Mouse (Mus musculus): ENCODE data around the gene Slc30a10. TPM values are rescaled to one million over a fixed set of nuclear protein-coding genes. Genes with fewer than 3 reads are reported as not detected.

Slc30a10 gene
- polyA plus RNA-seq, 1 experiment from 2014 or later, result 2.2 TPM

GRCm38 (mm10) chr1:185431998-185432317 lies 22.7 kb upstream of the Slc30a10 start:
- H3K9ac ChIP-seq (ENCODE audit: low read length), result no peak overlapping the region
- no peaks in the 10 kb centered on the region for H3K9me3 ChIP-seq (ENCODE audit: control insufficient read depth, low read length)
- H3K4me1 ChIP-seq (ENCODE audit: control insufficient read depth, insufficient read depth, low read length), result no peaks in the 10 kb centered on the region
- ATAC-seq (ENCODE audit: low FRiP score), result no peak
- peaks cover 6% of the 10 kb centered on the region; the same call in 1 of the 2 replicates for H3K36me3 ChIP-seq (ENCODE audit: control insufficient read depth, insufficient read depth, low read length)
- DNase-seq (ENCODE audit: low spot score, missing footprints), result no peak
- WGBS, result 87% methylated on average over 13 of the region's 13 CpGs
- no peak overlapping the region for H3K4me2 ChIP-seq
- no peaks in the 10 kb centered on the region for H3K27me3 ChIP-seq (ENCODE audit: control insufficient read depth, insufficient read depth, low read length)
- no peak overlapping the region for H3K27ac ChIP-seq (ENCODE audit: low read depth, low read length)
- no peak overlapping the region for H3K4me3 ChIP-seq (ENCODE audit: low read depth, low read length)

GRCm38 (mm10) chr1:185433112-185433511 lies 21.5 kb upstream of the Slc30a10 start:
- no peak for DNase-seq (ENCODE audit: low spot score, missing footprints)
- Histone ChIP-seq H3K27me3 (ENCODE audit: control insufficient read depth, insufficient read depth, low read length) (no peaks in the 10 kb centered on the region), H3K9ac (ENCODE audit: low read length) (no peak overlapping the region), H3K27ac (ENCODE audit: low read depth, low read length) (no peak overlapping the region), H3K4me2 (no peak overlapping the region), H3K9me3 (ENCODE audit: control insufficient read depth, low read length) (no peaks in the 10 kb centered on the region), H3K4me1 (ENCODE audit: control insufficient read depth, insufficient read depth, low read length) (no peaks in the 10 kb centered on the region), H3K4me3 (ENCODE audit: low read depth, low read length) (no peak overlapping the region), H3K36me3 (ENCODE audit: control insufficient read depth, insufficient read depth, low read length) (peaks cover 4% of the 10 kb centered on the region; the same call in 1 of the 2 replicates)
- 88% methylated on average over 6 of the region's 6 CpGs for WGBS
- no peak for ATAC-seq (ENCODE audit: low FRiP score)

DNA sequence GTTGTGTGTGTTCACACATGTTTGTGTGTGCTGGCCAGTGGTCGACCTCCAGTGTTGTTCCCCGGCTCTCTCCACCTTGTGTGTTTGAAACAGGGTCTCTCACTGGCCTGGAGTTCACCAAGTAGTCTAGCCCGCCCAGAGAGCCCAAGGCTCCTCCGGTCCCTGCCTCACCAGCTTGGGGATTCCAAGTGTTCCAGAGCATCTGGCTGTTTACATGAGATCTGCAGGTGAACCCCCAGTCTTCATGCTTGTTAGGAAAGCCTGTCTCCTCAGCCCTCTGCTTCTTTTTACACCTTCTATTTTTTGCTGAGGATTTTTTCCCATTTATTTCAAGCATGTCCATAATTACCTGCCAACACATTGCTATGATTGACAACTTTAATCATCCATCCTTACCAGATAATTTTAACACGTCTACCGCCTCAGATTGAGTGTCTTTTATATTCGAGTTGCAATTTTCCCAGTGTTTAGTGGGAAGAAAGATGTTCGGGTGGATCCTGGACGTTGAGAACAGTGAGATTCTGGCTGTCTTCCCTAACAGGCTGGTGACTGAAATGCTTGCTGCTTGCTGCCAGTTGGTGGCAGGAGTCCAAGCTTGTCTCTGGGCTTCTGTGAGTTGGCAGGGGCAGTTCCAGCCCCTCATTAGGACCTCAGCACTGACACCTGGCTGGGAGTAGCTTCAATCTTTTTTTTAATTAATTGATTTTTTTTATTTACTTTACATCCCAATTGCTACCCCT lies 15.6 kb upstream of the Slc30a10 start:
- Histone ChIP-seq H3K4me2 (no peak overlapping the region), H3K4me3 (ENCODE audit: low read depth, low read length) (no peak overlapping the region), H3K36me3 (ENCODE audit: control insufficient read depth, insufficient read depth, low read length) (no peaks in the 10 kb centered on the region), H3K9me3 (ENCODE audit: control insufficient read depth, low read length) (no peaks in the 10 kb centered on the region), H3K9ac (ENCODE audit: low read length) (no peak overlapping the region), H3K27ac (ENCODE audit: low read depth, low read length) (no peak overlapping the region), H3K4me1 (ENCODE audit: control insufficient read depth, insufficient read depth, low read length) (no peaks in the 10 kb centered on the region), H3K27me3 (ENCODE audit: control insufficient read depth, insufficient read depth, low read length) (no peaks in the 10 kb centered on the region)
- WGBS, result 72% methylated on average over 9 of the region's 9 CpGs
- DNase-seq (ENCODE audit: low spot score, missing footprints), result no peak
- no peak for ATAC-seq (ENCODE audit: low FRiP score)

GRCm38 (mm10) chr1:185441703-185442472 lies 12.8 kb upstream of the Slc30a10 start:
- no peak for ATAC-seq (ENCODE audit: low FRiP score)
- H3K27ac ChIP-seq (ENCODE audit: low read depth, low read length), result no peak overlapping the region

GRCm38 (mm10) chr1:185448936-185449335 lies 5.7 kb upstream of the Slc30a10 start:
- no peaks in the 10 kb centered on the region for H3K9me3 ChIP-seq (ENCODE audit: control insufficient read depth, low read length)
- no peaks in the 10 kb centered on the region for H3K27me3 ChIP-seq (ENCODE audit: control insufficient read depth, insufficient read depth, low read length)
- WGBS, result 87% methylated on average over 7 of the region's 7 CpGs
- no peaks in the 10 kb centered on the region for H3K4me1 ChIP-seq (ENCODE audit: control insufficient read depth, insufficient read depth, low read length)
- ATAC-seq (ENCODE audit: low FRiP score), result no peak
- no peak overlapping the region for H3K9ac ChIP-seq (ENCODE audit: low read length)
- no peak overlapping the region for H3K4me2 ChIP-seq
- H3K36me3 ChIP-seq (ENCODE audit: control insufficient read depth, insufficient read depth, low read length), result no peaks in the 10 kb centered on the region
- H3K27ac ChIP-seq (ENCODE audit: low read depth, low read length), result no peak overlapping the region
- no peak overlapping the region for H3K4me3 ChIP-seq (ENCODE audit: low read depth, low read length)
- no peak for DNase-seq (ENCODE audit: low spot score, missing footprints)

More at GRCm38 (mm10) chr1:185441703-185442472, 12.8 kb upstream of the Slc30a10 start:
- Histone ChIP-seq H3K4me1 (ENCODE audit: control insufficient read depth, insufficient read depth, low read length) (no peaks in the 10 kb centered on the region), H3K9me3 (ENCODE audit: control insufficient read depth, low read length) (no peaks in the 10 kb centered on the region), H3K4me2 (no peak overlapping the region), H3K36me3 (ENCODE audit: control insufficient read depth, insufficient read depth, low read length) (no peaks in the 10 kb centered on the region), H3K4me3 (ENCODE audit: low read depth, low read length) (no peak overlapping the region), H3K9ac (ENCODE audit: low read length) (no peak overlapping the region), H3K27me3 (ENCODE audit: control insufficient read depth, insufficient read depth, low read length) (no peaks in the 10 kb centered on the region)
- DNase-seq (ENCODE audit: low spot score, missing footprints), result no peak
- WGBS, result 68% methylated on average over 18 of the region's 18 CpGs

DNA sequence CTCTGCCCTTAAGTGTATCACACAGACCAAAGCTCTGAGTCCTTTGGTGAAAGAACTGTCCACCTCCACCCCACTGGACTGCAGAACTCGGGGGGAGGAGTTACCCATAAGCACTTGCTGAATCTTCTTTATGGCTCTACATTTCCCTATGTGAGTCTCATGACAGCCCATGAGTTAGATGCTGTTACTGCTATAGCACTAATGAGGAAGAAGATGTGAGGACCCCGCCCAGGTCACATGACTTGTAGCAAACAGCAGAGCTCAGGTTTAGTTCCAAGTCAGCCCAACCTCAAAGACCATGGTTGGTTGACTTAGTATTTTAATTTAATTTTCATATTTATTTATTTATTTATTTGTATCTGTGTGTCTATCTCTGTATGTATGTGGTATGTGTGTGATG lies 4.9 kb upstream of the Slc30a10 start:
- no peak overlapping the region for H3K4me2 ChIP-seq
- DNase-seq (ENCODE audit: low spot score, missing footprints) (no peak), ATAC-seq (ENCODE audit: low FRiP score) (no peak)
- no peak overlapping the region for H3K27ac ChIP-seq (ENCODE audit: low read depth, low read length)
- WGBS, result 84% methylated on average over 2 of the region's 2 CpGs
- H3K9me3 ChIP-seq (ENCODE audit: control insufficient read depth, low read length), result no peaks in the 10 kb centered on the region
- peaks cover 4% of the 10 kb centered on the region; the same call in 1 of the 2 replicates for H3K4me1 ChIP-seq (ENCODE audit: control insufficient read depth, insufficient read depth, low read length)
- no peak overlapping the region for H3K9ac ChIP-seq (ENCODE audit: low read length)
- no peaks in the 10 kb centered on the region for H3K36me3 ChIP-seq (ENCODE audit: control insufficient read depth, insufficient read depth, low read length)
- peaks cover 6% of the 10 kb centered on the region; the same call in 1 of the 2 replicates for H3K27me3 ChIP-seq (ENCODE audit: control insufficient read depth, insufficient read depth, low read length)
- no peak overlapping the region for H3K4me3 ChIP-seq (ENCODE audit: low read depth, low read length)

DNA sequence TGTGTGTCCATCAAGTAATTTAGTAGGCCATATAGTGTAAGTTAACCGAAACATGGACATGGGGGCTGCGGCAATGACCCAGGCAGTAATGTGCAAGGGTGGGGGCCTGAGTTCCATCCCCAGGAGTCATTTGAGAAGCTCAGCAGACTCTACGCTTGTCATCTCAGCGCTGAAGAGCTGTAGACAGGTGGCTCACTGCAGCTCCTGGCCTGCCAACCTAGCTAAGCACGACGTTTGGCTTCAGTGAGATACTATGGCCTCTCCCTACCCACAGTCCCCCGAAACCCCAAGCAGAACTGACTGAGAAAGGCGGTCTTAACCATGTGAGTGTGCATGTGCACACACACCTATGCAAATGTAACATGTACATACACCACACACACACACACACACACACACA lies 3.6 kb upstream of the Slc30a10 start:
- WGBS, result 82% methylated on average over 8 of the region's 8 CpGs
- peaks cover 17% of the 10 kb centered on the region for H3K27me3 ChIP-seq (ENCODE audit: control insufficient read depth, insufficient read depth, low read length)
- ATAC-seq (ENCODE audit: low FRiP score), result no peak

DNA sequence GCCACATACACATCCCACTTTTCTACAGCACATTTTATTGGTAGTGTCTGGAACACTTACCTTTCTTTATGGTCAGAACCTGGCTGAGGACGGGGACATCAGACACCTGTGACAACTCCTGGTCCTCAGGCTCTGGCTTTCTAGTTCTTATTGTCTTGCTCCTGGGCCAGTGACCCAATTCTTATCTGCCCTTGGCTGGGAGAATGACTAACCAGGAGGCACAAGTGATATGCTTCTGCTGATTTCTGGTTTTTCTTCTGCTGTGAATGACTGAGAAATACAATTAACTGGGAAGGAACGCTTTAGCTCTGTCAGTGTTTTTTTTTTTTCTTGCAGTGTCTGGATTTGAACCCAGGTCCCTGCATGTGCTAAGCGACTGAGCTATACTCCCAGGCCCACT lies 3.2 kb upstream of the Slc30a10 start:
- H3K9me3 ChIP-seq (ENCODE audit: control insufficient read depth, low read length), result no peaks in the 10 kb centered on the region
- H3K9ac ChIP-seq (ENCODE audit: low read length), result no peak overlapping the region
- DNase-seq (ENCODE audit: low spot score, missing footprints), result no peak
- peaks cover 7% of the 10 kb centered on the region; the same call in 1 of the 2 replicates for H3K4me1 ChIP-seq (ENCODE audit: control insufficient read depth, insufficient read depth, low read length)
- H3K4me3 ChIP-seq (ENCODE audit: low read depth, low read length), result no peak overlapping the region
- no peak overlapping the region for H3K4me2 ChIP-seq
- H3K36me3 ChIP-seq (ENCODE audit: control insufficient read depth, insufficient read depth, low read length), result no peaks in the 10 kb centered on the region
- H3K27ac ChIP-seq (ENCODE audit: low read depth, low read length), result no peak overlapping the region
- 93% methylated on average over 3 of the region's 3 CpGs for WGBS
- peaks cover 21% of the 10 kb centered on the region for H3K27me3 ChIP-seq (ENCODE audit: control insufficient read depth, insufficient read depth, low read length)
- no peak for ATAC-seq (ENCODE audit: low FRiP score)

More for the DNA sequence above, 3.6 kb upstream of the Slc30a10 start:
- no peak overlapping the region for H3K9ac ChIP-seq (ENCODE audit: low read length)
- no peaks in the 10 kb centered on the region for H3K36me3 ChIP-seq (ENCODE audit: control insufficient read depth, insufficient read depth, low read length)
- H3K4me1 ChIP-seq (ENCODE audit: control insufficient read depth, insufficient read depth, low read length), result peaks cover 7% of the 10 kb centered on the region; the same call in 1 of the 2 replicates
- H3K9me3 ChIP-seq (ENCODE audit: control insufficient read depth, low read length), result no peaks in the 10 kb centered on the region
- H3K4me3 ChIP-seq (ENCODE audit: low read depth, low read length), result no peak overlapping the region
- H3K27ac ChIP-seq (ENCODE audit: low read depth, low read length), result no peak overlapping the region
- H3K4me2 ChIP-seq, result no peak overlapping the region
- DNase-seq (ENCODE audit: low spot score, missing footprints), result no peak

GRCm38 (mm10) chr1:185452461-185452860 lies 2.2 kb upstream of the Slc30a10 start:
- H3K4me2 ChIP-seq, result no peak overlapping the region
- peaks cover 24% of the 10 kb centered on the region for H3K27me3 ChIP-seq (ENCODE audit: control insufficient read depth, insufficient read depth, low read length)
- no peak overlapping the region for H3K9ac ChIP-seq (ENCODE audit: low read length)
- H3K4me3 ChIP-seq (ENCODE audit: low read depth, low read length), result no peak overlapping the region
- no peak overlapping the region for H3K27ac ChIP-seq (ENCODE audit: low read depth, low read length)
- no peak for DNase-seq (ENCODE audit: low spot score, missing footprints)
- 90% methylated on average over 6 of the region's 6 CpGs for WGBS
- H3K36me3 ChIP-seq (ENCODE audit: control insufficient read depth, insufficient read depth, low read length), result no peaks in the 10 kb centered on the region
- peaks cover 7% of the 10 kb centered on the region; the same call in 1 of the 2 replicates for H3K4me1 ChIP-seq (ENCODE audit: control insufficient read depth, insufficient read depth, low read length)
- ATAC-seq (ENCODE audit: low FRiP score), result no peak
- H3K9me3 ChIP-seq (ENCODE audit: control insufficient read depth, low read length), result no peaks in the 10 kb centered on the region

Measured in midbrain, embryonic 11.5 days (tissue).